Mouse (Mus musculus): ENCODE measurements around the gene Spg7. TPM values are rescaled to one million over a fixed set of nuclear protein-coding genes. Genes with fewer than 3 reads are reported as not detected.
"Not testable (repeated sequence)": the region's sequence is repeated elsewhere in the genome, so short reads cannot be mapped to it uniquely, and the experiment has no call there.

Gene Spg7
- polyA plus RNA-seq, 1 experiment = 79.3 TPM

GRCm38 (mm10) chr8:123042158-123042973 lies 20.4 kb upstream of the Spg7 start, which contains the start of gene Ankrd11:
TSS of gene Ankrd11 (minus strand) at chr8:123042277.
- peak; percentile 48; the same call in 1 of the 2 replicates for TF ChIP-seq EP300 (IDR thresholded peaks at IDR 0.05; ENCODE audit: insufficient read depth, low read depth, low read length)
- no peak for TF ChIP-seq CTCF (IDR thresholded peaks at IDR 0.05; ENCODE audit: low read depth, low read length)
- TF ChIP-seq POLR2A (IDR thresholded peaks at IDR 0.05; ENCODE audit: insufficient read depth, low read length) = peak; percentile 99

DNA sequence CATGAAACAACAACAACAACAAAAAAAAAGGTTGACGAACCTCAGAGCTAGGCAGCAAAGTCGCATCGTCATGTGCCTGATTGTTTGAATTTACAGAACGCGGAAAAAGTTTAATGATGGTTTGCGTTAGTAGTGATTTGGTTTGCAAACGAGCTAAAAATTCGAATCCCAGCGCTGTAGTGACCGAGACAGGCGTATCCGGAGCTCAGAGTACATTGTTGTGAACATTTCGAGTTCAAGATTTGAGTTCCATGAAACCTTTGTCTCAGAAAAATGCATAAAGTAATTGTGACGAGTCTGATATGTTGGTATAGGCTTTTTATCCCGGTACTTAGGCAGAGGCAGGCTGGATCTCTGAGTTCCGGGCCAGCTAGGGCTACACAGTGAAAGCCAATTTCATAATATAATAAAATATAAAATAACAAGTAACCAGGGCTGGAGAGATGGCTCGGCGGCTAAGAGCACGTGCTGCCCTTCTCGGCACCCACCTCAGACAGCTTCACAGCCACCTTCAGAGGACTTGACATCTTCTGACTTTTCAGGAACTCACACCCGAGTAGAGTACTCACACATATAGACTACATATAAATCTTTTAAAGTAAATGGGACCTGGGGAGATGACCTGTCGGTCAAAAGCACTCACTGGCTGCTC lies 19.6 kb upstream of the Spg7 start:
- H3K4me3 ChIP-seq (ENCODE audit: low read depth, low read length) = peak overlapping the region; percentile 70
- TF ChIP-seq EP300 (IDR thresholded peaks at IDR 0.05; ENCODE audit: insufficient read depth, low read depth, low read length) (no peak), POLR2A (IDR thresholded peaks at IDR 0.05; ENCODE audit: insufficient read depth, low read length) (no peak), CTCF (IDR thresholded peaks at IDR 0.05; ENCODE audit: low read depth, low read length) (no peak)
- no peaks in the 10 kb centered on the region for H3K27me3 ChIP-seq (ENCODE audit: control insufficient read depth, insufficient read depth, low read length, poor library complexity, severe bottlenecking)
- H3K36me3 ChIP-seq (ENCODE audit: control insufficient read depth, insufficient read depth, low read length, poor library complexity, severe bottlenecking) = peaks cover 7% of the 10 kb centered on the region
- no peaks in the 10 kb centered on the region for H3K9me3 ChIP-seq (replicated peaks; ENCODE audit: control insufficient read depth, insufficient read depth, low read length, poor library complexity, severe bottlenecking)
- no peaks in the 10 kb centered on the region for H3K4me1 ChIP-seq (ENCODE audit: control insufficient read depth, insufficient read depth, low read length)
- H3K27ac ChIP-seq (ENCODE audit: insufficient read depth, low read length) = peak overlapping the region; percentile 74
- H3K9ac ChIP-seq (ENCODE audit: low read depth, poor library complexity, severe bottlenecking) = peak overlapping the region; percentile 79

More at GRCm38 (mm10) chr8:123042158-123042973, 20.4 kb upstream of the Spg7 start, which contains the start of gene Ankrd11:
- H3K4me1 ChIP-seq (ENCODE audit: control insufficient read depth, insufficient read depth, low read length) = no peaks in the 10 kb centered on the region
- peak within 1 kb of the TSS; percentile 79 for H3K4me3 ChIP-seq (ENCODE audit: low read depth, low read length)
- peak within 1 kb of the TSS; percentile 74 for H3K27ac ChIP-seq (ENCODE audit: insufficient read depth, low read length)
- peaks cover 7% of the 10 kb centered on the region for H3K36me3 ChIP-seq (ENCODE audit: control insufficient read depth, insufficient read depth, low read length, poor library complexity, severe bottlenecking)
- H3K9me3 ChIP-seq (replicated peaks; ENCODE audit: control insufficient read depth, insufficient read depth, low read length, poor library complexity, severe bottlenecking) = no peaks in the 10 kb centered on the region
- H3K9ac ChIP-seq (ENCODE audit: low read depth, poor library complexity, severe bottlenecking) = peak within 1 kb of the TSS; percentile 100
- no peaks in the 10 kb centered on the region for H3K27me3 ChIP-seq (ENCODE audit: control insufficient read depth, insufficient read depth, low read length, poor library complexity, severe bottlenecking)

DNA sequence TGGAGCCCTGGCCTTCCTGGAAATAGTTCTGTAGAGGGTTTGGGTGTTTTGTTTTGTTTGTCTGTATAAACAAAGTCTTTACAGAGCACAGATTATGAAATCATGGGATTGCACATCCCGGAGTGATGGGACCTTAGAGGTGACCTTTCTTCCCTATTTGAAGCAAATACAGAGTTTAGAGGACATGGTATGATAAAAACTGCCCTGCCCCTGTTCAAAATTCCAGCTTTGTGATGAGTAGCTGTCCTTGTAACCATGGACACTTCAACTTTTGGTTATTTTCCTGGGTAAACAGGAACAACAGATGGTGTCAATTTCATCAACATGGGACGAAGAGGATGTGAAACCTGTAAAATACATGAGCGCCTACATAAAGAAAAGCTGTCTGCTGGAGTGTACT lies 18.8 kb upstream of the Spg7 start:
- Histone ChIP-seq H3K9me3 (replicated peaks; ENCODE audit: control insufficient read depth, insufficient read depth, low read length, poor library complexity, severe bottlenecking) (no peaks in the 10 kb centered on the region), H3K4me3 (ENCODE audit: low read depth, low read length) (no peak overlapping the region), H3K9ac (ENCODE audit: low read depth, poor library complexity, severe bottlenecking) (peak overlapping the region; percentile 79; the same call in 1 of the 2 replicates), H3K36me3 (ENCODE audit: control insufficient read depth, insufficient read depth, low read length, poor library complexity, severe bottlenecking) (peaks cover 7% of the 10 kb centered on the region), H3K27me3 (ENCODE audit: control insufficient read depth, insufficient read depth, low read length, poor library complexity, severe bottlenecking) (no peaks in the 10 kb centered on the region), H3K4me1 (ENCODE audit: control insufficient read depth, insufficient read depth, low read length) (no peaks in the 10 kb centered on the region), H3K27ac (ENCODE audit: insufficient read depth, low read length) (no peak overlapping the region)
- no peak for TF ChIP-seq CTCF (IDR thresholded peaks at IDR 0.05; ENCODE audit: low read depth, low read length)
- TF ChIP-seq POLR2A (IDR thresholded peaks at IDR 0.05; ENCODE audit: insufficient read depth, low read length) = no peak
- TF ChIP-seq EP300 (IDR thresholded peaks at IDR 0.05; ENCODE audit: insufficient read depth, low read depth, low read length) = no peak

GRCm38 (mm10) chr8:123044743-123045425 lies 17.9 kb upstream of the Spg7 start:
- not testable (repeated sequence) for H3K27ac ChIP-seq (ENCODE audit: insufficient read depth, low read length); H3K27me3 ChIP-seq (ENCODE audit: control insufficient read depth, insufficient read depth, low read length, poor library complexity, severe bottlenecking); H3K9ac ChIP-seq (ENCODE audit: low read depth, poor library complexity, severe bottlenecking); H3K4me3 ChIP-seq (ENCODE audit: low read depth, low read length); H3K36me3 ChIP-seq (ENCODE audit: control insufficient read depth, insufficient read depth, low read length, poor library complexity, severe bottlenecking); H3K9me3 ChIP-seq (replicated peaks; ENCODE audit: control insufficient read depth, insufficient read depth, low read length, poor library complexity, severe bottlenecking); H3K4me1 ChIP-seq (ENCODE audit: control insufficient read depth, insufficient read depth, low read length)

DNA sequence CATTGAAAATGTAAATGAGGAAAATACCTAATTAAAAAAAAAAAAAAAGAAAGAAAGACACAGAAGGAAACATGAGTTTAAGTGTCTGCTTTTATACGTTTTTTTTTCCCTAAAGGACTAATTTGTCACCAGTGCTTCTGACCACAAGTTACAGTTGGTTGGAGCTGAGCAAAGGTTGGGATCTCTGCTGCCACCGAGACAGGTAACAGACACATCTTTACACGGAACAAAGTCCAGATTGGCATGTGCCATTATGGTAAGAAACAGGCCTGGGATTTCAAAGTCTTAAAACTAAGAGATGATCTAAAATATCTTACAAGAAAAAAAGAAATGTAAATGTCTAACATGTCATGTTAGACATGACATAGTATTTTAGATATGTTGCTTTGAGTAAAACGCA lies 16.0 kb upstream of the Spg7 start:
- TF ChIP-seq POLR2A (IDR thresholded peaks at IDR 0.05; ENCODE audit: insufficient read depth, low read length) (no peak), CTCF (IDR thresholded peaks at IDR 0.05; ENCODE audit: low read depth, low read length) (no peak), EP300 (IDR thresholded peaks at IDR 0.05; ENCODE audit: insufficient read depth, low read depth, low read length) (no peak)

More for the DNA sequence above, 16.0 kb upstream of the Spg7 start:
- Histone ChIP-seq H3K4me3 (ENCODE audit: low read depth, low read length) (no peak overlapping the region), H3K9me3 (replicated peaks; ENCODE audit: control insufficient read depth, insufficient read depth, low read length, poor library complexity, severe bottlenecking) (no peaks in the 10 kb centered on the region), H3K9ac (ENCODE audit: low read depth, poor library complexity, severe bottlenecking) (no peak overlapping the region), H3K36me3 (ENCODE audit: control insufficient read depth, insufficient read depth, low read length, poor library complexity, severe bottlenecking) (peaks cover 7% of the 10 kb centered on the region), H3K4me1 (ENCODE audit: control insufficient read depth, insufficient read depth, low read length) (no peaks in the 10 kb centered on the region), H3K27ac (ENCODE audit: insufficient read depth, low read length) (no peak overlapping the region), H3K27me3 (ENCODE audit: control insufficient read depth, insufficient read depth, low read length, poor library complexity, severe bottlenecking) (no peaks in the 10 kb centered on the region)

Data from ES-Bruce4 (cell line).